Mouse (Mus musculus) cerebellum, adult 2 months (tissue): ENCODE measurements at regions not wholly inside any gene's neighbourhood (a gene's known extent, or its start where the extent isn't known, plus 50 kb on each side); places are given as distances from the start of the nearest gene placed in this dataset.

Experiments
- CTCF ChIP-seq: fragments of 200-500 bp; IDR thresholded peaks from 2 replicates; pipeline ENCODE4 v1.5.1; 2011; ENCODE audit warnings: low read depth, mild to moderate bottlenecking, control low read depth, low read length, moderate library complexity, borderline replicate concordance; ENCODE audit not compliant: insufficient read depth
- POLR2A ChIP-seq: fragments of 200-500 bp; IDR thresholded peaks from 2 replicates; pipeline ENCODE4 v1.6.1; 2011; ENCODE audit warnings: low read length, control low read depth, borderline replicate concordance; ENCODE audit not compliant: insufficient read depth

DNA sequence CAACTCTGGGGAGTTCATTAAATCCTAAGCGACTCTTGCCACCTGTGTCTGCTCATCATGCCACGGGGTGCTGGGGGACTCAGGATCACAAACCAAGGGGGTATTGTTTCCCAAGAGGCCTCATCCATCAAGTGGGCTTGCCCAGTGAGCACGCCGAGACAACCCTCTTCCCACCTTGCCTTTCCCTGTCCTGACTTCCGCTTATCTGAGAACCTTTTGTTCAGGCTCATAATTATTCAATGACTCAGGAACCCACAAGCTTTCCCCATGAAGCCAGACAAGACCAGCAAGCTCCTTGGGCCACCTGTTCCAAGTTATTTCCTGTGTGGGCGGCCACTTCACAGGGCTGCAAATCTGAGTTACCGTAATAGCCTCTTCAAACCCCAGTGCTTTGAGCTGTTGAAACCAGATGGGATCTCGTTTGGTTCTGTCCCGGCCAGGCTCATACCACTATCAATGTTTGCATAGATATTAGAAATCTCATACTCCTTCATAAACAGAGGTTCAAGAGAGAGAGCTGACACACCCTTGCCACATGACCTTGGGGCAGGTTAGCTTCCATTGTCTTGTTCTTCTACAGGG, 78.0 kb upstream of the Runx1 start:
- TF ChIP-seq CTCF = no peak
- no peak for TF ChIP-seq POLR2A
